Mouse (Mus musculus) cortical plate, adult 2 months (tissue): ENCODE results near the gene Oxtr.

Experiments used
- CTCF ChIP-seq: fragments of 200-500 bp; IDR thresholded peaks from 2 replicates; pipeline ENCODE4 v1.5.1; 2011; ENCODE audit warnings: mild to moderate bottlenecking, control low read depth, low read length; ENCODE audit not compliant: insufficient read depth; ENCODE audit errors: extremely low read depth
- POLR2A ChIP-seq: fragments of 200-500 bp; IDR thresholded peaks from 2 replicates; pipeline ENCODE4 v1.6.1; 2011; ENCODE audit warnings: mild to moderate bottlenecking, low read length, control low read depth; ENCODE audit not compliant: insufficient read depth; ENCODE audit errors: extremely low read depth

DNA sequence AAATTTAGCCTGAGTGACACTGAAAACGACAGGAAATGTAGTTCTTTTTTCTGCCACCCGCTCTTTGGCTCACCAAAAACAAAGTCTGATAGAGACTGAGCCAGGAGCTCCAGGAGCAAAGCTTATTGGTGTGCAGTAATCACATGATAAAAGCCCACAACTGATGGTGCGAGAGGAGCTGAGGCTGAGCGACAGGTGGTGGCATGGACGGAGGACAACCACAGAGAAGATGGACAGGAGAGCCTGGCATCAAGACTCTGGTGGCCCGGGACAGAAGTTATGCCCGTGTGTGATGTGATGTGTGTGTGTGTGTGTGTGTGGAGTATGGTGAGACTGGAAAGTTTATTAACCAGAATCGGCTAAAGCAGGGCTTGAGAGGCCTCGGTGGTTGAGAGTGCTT lies 3.6 kb upstream of the Oxtr start:
- TF ChIP-seq POLR2A = no peak
- no peak for TF ChIP-seq CTCF
